Mouse (Mus musculus) neural tube, embryonic 11.5 days (tissue): ENCODE measurements around the gene Map1s. TPM values are rescaled to one million over a fixed set of nuclear protein-coding genes. Genes with fewer than 3 reads are reported as not detected.

Experiments
- ATAC-seq: fragments of 200-750 bp; cut with Nextera tagmentation; 2 replicates; pipeline ENCODE4 v1.8.0; 2017; ENCODE audit warnings: moderate number of reproducible peaks, mild to moderate bottlenecking, moderate TSS enrichment, moderate library complexity; ENCODE audit not compliant: insufficient read depth, low FRiP score, low TSS enrichment
- DNase-seq: peaks from one replicate; pipeline ENCODE4 v3.0.0-alpha.2; 2015; ENCODE audit warnings: low spot score
- H3K27ac ChIP-seq: fragments of 300-500 bp; sonication (generic); 2 replicates; pipeline ENCODE4 v1.5.1; 2014; ENCODE audit warnings: low read depth, mild to moderate bottlenecking, low read length
- H3K27me3 ChIP-seq: fragments of 300-500 bp; sonication (generic); 2 replicates; pipeline ENCODE4 v1.6.1; 2014; ENCODE audit warnings: mild to moderate bottlenecking, low read length, mixed read lengths; ENCODE audit not compliant: control insufficient read depth, insufficient read depth
- H3K36me3 ChIP-seq: fragments of 300-500 bp; sonication (generic); 2 replicates; pipeline ENCODE4 v1.6.1; 2014; ENCODE audit warnings: mild to moderate bottlenecking, low read length, moderate library complexity, mixed read lengths; ENCODE audit not compliant: control insufficient read depth, insufficient read depth
- H3K4me1 ChIP-seq: fragments of 300-500 bp; sonication (generic); 2 replicates; pipeline ENCODE4 v1.6.1; 2014; ENCODE audit warnings: low read length, mixed read lengths; ENCODE audit not compliant: control insufficient read depth, insufficient read depth
- H3K4me2 ChIP-seq: fragments of 300-500 bp; sonication (generic); 2 replicates; pipeline ENCODE4 v1.6.1; 2014; ENCODE audit warnings: low read depth, mild to moderate bottlenecking, moderate library complexity
- H3K4me3 ChIP-seq: fragments of 300-500 bp; sonication (generic); 2 replicates; pipeline ENCODE4 v1.5.1; 2014; ENCODE audit warnings: low read depth, low read length
- H3K9ac ChIP-seq: fragments of 300-500 bp; sonication (generic); 2 replicates; pipeline ENCODE4 v1.6.1; 2014; ENCODE audit warnings: mild to moderate bottlenecking, low read length
- H3K9me3 ChIP-seq: fragments of 300-500 bp; sonication (generic); 2 replicates; pipeline ENCODE4 v1.6.1; 2016; ENCODE audit warnings: low read length; ENCODE audit not compliant: control insufficient read depth
- WGBS: fragments of 180-500 bp; shearing (Covaris S2); extraction: QIAGEN DNeasy Blood & Tissue Kit; methylation state at CpG from one replicate; pipeline ENCODE4 v1.1.7; 2014; 5-methylcytosine and 5-hydroxymethylcytosine counted together
- polyA plus RNA-seq: library from polyadenylated mRNA; unstranded; fragments of >200 nt; fragmentation: Nextera tagmentation; extraction: Ambion mirVana; gene quantifications from 2 replicates; pipeline ENCODE4 v1.2.1, GENCODE M21; 2014

Map1s gene
- polyA plus RNA-seq, 1 experiment from 2014 or later: 47.1 TPM

DNA sequence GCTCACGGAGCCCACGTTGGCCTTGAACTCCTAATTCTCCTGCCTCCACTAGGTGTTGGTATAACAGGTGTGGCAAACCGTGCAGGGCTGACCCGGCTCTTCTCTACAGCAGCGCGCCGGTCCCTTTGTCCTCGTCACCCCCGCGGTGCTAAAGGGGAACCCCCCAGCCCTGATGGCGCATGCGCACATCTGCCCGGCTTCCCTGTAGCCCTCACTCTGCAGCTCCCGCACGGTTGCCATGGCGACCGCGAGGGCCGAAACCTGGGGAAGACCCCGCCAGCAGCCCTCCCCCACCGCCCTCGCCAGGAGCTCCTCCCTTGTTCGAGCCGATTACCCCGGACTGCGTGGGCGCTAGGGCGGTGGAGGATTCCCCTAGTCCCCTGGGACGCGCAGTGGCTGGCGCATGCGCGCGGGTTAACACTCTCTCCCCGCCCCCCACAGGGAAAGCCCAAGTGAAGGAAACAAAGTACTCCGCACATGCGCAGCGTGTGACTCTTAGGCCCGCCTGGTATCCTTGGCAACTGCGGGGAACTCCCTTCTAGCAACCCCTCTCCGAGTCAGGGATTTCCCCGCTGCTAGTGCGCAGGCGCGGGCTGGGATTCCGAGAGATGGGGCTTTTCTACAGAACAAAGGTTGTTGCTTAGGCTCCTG lies 40.3 kb upstream of the Map1s start:
- Histone ChIP-seq H3K4me2 (peak overlapping the region; percentile 96), H3K4me1 (peaks cover 40% of the 10 kb centered on the region)

DNA sequence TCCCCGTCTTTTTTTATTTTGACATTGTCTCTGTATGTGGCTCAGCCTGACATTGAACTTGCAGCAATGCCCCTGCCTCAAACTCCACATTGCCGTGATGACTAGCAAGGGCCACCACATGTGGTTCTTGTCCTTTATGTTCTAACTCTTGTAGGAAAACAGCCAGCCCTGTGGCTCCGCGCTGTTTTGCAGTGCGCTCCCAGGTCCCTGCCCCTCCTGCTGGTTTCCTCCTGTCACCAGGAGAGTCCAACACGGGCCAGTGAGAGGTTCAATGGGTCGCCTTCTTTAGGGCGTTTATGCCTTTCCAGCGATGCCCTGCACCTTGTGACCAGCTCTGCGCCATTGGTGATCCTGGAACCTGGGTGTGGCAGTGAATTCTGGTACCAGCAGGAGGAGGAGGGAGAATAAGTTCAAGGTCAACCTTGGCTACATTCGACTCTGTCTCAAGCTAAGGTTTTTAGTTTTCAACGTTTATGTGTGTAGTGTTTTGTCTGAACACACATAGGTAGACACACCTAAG lies 39.7 kb upstream of the Map1s start:
- Histone ChIP-seq H3K36me3 (peaks cover 5% of the 10 kb centered on the region; the same call in 1 of the 2 replicates), H3K27ac (peak overlapping the region; percentile 87), H3K27me3 (peaks cover 17% of the 10 kb centered on the region), H3K9ac (peak overlapping the region; percentile 58), H3K4me3 (peak overlapping the region; percentile 56), H3K4me2 (peak overlapping the region; percentile 96), H3K4me1 (peaks cover 40% of the 10 kb centered on the region), H3K9me3 (no peaks in the 10 kb centered on the region)
- ATAC-seq (peak; percentile 5), DNase-seq (no peak)
- 8% methylated on average over 12 of the region's 12 CpGs for WGBS

More for the DNA sequence above, 40.3 kb upstream of the Map1s start:
- Histone ChIP-seq H3K27ac (peak overlapping the region; percentile 87), H3K27me3 (peaks cover 17% of the 10 kb centered on the region), H3K36me3 (peaks cover 5% of the 10 kb centered on the region; the same call in 1 of the 2 replicates), H3K9ac (peak overlapping the region; percentile 58), H3K9me3 (no peaks in the 10 kb centered on the region), H3K4me3 (peak overlapping the region; percentile 56)
- under 1% methylated on average over 46 of the region's 46 CpGs for WGBS
- ATAC-seq (peak; percentile 76), DNase-seq (peak; percentile 100)

DNA sequence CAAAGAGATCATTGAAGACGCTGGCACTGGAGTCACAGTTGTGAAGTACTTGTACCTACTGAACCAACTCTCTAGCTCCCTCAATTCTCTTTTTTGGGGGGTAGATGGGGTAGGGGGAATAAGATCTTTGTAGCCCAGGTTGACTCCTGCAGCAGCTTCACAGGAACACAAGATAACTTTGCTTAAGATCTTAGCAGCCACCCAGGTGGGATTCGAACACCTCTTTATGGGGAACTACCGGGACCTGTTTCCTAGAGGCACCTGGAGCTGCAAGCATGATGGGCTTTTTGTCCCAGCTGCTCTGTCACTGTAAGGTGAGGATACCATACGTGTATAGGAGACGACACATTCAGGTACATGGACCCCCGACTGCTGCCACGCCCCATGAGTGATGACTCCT lies 39.2 kb upstream of the Map1s start:
- 83% methylated on average over 7 of the region's 7 CpGs for WGBS
- no peak overlapping the region for H3K9ac ChIP-seq
- ATAC-seq: no peak

DNA sequence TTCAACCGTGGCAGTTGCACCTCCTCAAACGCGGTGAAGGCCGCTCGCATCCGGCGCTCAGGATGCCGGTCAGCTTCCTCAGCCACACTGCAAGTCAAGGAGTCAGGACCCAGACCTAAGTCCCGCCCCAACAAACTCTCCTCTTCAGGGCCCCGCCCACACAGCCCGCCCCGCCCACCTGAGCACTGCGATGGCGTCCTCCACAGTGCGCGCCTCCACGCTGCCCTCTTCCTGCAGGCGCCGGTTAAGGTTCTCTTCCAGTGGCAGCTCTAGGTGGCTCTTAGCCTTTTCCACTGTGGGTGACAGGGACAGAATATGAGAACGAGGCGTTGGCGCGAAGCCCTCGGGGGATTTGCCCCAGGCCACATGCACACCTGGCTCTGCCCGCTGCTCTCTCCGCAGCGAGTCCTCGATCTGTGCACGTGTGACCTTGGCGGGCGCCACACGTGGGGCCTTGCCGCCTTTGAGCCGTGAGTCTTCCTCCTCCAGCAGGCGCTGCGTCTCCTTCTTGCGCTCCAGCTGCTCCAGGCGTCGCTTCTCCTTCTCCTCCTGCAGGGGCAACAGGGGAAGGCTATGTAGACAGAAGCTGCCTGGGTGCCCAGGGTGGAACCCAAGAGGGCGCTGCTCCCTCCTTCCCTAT lies 37.1 kb upstream of the Map1s start:
- Histone ChIP-seq H3K27ac (peak overlapping the region; percentile 55; the same call in 1 of the 2 replicates), H3K27me3 (no peaks in the 10 kb centered on the region), H3K9me3 (no peaks in the 10 kb centered on the region), H3K36me3 (peaks cover 5% of the 10 kb centered on the region; the same call in 1 of the 2 replicates), H3K4me2 (peak overlapping the region; percentile 25), H3K4me3 (no peak overlapping the region), H3K9ac (peak overlapping the region; percentile 30; the same call in 1 of the 2 replicates), H3K4me1 (peaks cover 30% of the 10 kb centered on the region)
- DNase-seq (peak; percentile 58), ATAC-seq (no peak)
- 14% methylated on average over 38 of the region's 40 CpGs for WGBS

More for the DNA sequence above, 39.2 kb upstream of the Map1s start:
- no peak overlapping the region for H3K4me2 ChIP-seq
- peaks cover 13% of the 10 kb centered on the region for H3K27me3 ChIP-seq
- H3K4me3 ChIP-seq: no peak overlapping the region
- H3K27ac ChIP-seq: no peak overlapping the region; the same call in 1 of the 2 replicates
- H3K4me1 ChIP-seq: peaks cover 40% of the 10 kb centered on the region
- no peaks in the 10 kb centered on the region for H3K9me3 ChIP-seq
- H3K36me3 ChIP-seq: peaks cover 5% of the 10 kb centered on the region; the same call in 1 of the 2 replicates
- DNase-seq: no peak

DNA sequence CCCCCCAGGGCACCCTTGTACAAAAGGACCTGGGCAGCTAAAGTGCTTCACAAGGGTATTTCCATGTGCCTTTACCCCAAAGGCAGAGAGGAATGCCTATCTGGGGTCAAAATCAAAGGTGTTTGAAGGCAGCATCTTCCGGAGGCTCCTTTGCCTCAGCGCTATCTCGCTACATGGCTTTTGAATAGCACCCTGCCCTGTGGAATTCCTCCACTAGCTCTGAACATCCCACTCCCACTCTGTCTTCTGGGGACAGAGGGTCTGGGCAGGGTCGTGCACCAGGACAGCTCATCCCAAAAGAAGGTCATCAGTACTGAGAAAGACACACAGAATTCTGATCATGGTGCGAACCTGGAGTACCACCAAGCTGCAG lies 36.5 kb upstream of the Map1s start:
- peaks cover 5% of the 10 kb centered on the region; the same call in 1 of the 2 replicates for H3K36me3 ChIP-seq
- H3K9me3 ChIP-seq: no peaks in the 10 kb centered on the region
- H3K27me3 ChIP-seq: no peaks in the 10 kb centered on the region
- H3K27ac ChIP-seq: peak overlapping the region; percentile 55
- H3K4me3 ChIP-seq: no peak overlapping the region
- no peak overlapping the region for H3K9ac ChIP-seq
- H3K4me2 ChIP-seq: peak overlapping the region; percentile 25
- ATAC-seq (no peak), DNase-seq (no peak)
- H3K4me1 ChIP-seq: peaks cover 28% of the 10 kb centered on the region
- WGBS: 44% methylated on average over 5 of the region's 5 CpGs

DNA sequence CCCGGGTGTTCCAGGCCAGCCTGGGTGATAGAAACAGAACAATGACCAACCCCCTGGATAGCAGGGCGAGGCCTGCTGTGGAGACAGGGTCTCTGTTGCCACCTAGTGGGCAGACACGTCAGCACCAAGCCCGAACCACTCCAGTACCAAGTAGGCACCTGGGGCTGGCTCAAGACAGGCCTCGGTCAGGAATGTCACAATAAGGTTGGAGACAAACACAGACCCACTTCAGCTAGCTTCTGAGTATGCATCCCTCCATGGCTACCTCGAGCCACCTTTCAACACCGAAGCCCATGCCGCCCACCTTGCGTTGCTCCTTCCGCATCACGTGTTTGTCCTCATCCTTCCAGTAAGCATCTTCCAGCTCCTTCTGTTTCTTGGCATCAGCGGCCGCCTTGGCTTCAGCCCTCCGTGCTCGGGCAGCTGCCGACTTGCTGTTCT lies 36.1 kb upstream of the Map1s start:
- Histone ChIP-seq H3K4me1 (peaks cover 24% of the 10 kb centered on the region), H3K9me3 (no peaks in the 10 kb centered on the region), H3K36me3 (peaks cover 5% of the 10 kb centered on the region; the same call in 1 of the 2 replicates), H3K27ac (peak overlapping the region; percentile 55), H3K27me3 (no peaks in the 10 kb centered on the region), H3K4me3 (no peak overlapping the region), H3K4me2 (no peak overlapping the region), H3K9ac (no peak overlapping the region)
- WGBS: 50% methylated on average over 16 of the region's 16 CpGs
- DNase-seq (peak; percentile 80), ATAC-seq (no peak)

DNA sequence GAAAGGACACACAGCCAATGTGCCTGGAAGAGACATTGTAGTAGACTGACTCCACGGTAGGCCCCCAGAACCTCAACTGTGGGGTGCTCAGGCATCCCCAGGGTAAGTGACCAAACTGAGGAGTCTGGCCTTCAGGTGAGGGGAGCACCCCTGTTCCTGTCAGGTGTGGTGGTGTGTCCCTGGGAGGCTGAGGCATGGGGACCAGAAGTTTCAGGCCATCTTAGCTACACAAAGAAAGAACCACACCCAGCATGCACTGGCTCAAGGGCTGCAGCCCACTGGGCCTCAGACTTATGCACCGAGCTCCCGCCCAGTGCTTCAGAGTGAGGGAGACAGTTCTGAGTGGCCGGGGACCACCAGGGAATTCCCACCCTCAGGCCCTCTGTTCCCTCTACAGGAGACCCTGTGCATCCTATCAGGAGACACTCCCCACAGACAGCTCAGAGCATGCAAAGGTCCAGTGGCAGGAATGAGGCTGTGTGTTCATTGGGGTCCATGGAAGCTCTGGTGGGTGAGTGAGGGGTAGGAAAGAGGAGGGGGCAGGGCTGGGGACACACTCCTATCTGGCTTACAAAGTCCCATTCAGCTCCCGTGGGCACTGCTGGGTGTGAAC lies 34.4 kb upstream of the Map1s start:
- Histone ChIP-seq H3K27me3 (no peaks in the 10 kb centered on the region), H3K4me3 (no peak overlapping the region), H3K9me3 (no peaks in the 10 kb centered on the region), H3K4me1 (peaks cover 18% of the 10 kb centered on the region), H3K9ac (no peak overlapping the region), H3K27ac (no peak overlapping the region), H3K4me2 (no peak overlapping the region), H3K36me3 (peaks cover 5% of the 10 kb centered on the region; the same call in 1 of the 2 replicates)
- 95% methylated on average over 5 of the region's 5 CpGs for WGBS
- DNase-seq (no peak), ATAC-seq (no peak)

DNA sequence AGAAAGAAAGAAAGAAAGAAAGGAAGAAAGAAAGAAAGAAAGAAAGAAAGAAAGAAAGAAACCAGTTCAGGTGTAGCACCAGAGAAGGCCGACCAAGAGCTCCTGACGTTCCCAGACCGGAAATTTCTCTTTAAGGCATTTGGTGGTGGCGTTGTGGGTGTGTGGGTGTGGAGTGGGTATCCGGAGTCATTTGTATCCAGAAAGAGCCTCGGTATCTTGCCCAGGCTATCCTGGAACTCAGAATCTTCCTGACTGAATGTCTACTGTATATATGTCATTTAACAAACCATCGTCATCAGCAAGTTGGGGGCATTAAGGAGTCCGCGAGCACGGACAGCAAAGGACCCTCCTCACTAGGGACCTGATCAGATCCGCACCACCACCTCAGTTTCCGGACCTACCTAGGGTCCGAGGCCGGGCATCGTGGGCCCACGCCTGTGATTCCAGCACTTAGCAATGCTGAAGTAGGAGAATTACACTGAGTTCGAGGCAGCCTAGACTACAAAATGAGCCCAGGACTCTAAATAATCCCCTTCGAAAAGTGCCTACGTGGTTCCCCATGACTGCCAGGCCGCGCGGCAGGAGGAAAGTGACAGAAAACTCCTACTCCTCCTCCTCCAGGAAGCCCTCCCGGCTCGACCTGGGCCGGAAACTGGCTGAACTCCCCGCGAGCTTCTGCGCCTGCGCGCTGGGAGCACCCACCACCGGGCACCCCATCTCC lies 32.9 kb upstream of the Map1s start:
- no peaks in the 10 kb centered on the region for H3K27me3 ChIP-seq
- ATAC-seq (no peak), DNase-seq (no peak)
- peaks cover 16% of the 10 kb centered on the region; the same call in 1 of the 2 replicates for H3K4me1 ChIP-seq
- peaks cover 3% of the 10 kb centered on the region; the same call in 1 of the 2 replicates for H3K36me3 ChIP-seq
- H3K27ac ChIP-seq: peak overlapping the region; percentile 62
- H3K9ac ChIP-seq: peak overlapping the region; percentile 84
- H3K4me2 ChIP-seq: peak overlapping the region; percentile 89
- H3K4me3 ChIP-seq: peak overlapping the region; percentile 85
- no peaks in the 10 kb centered on the region for H3K9me3 ChIP-seq
- 7% methylated on average over 31 of the region's 31 CpGs for WGBS
